Mouse (Mus musculus): Measurements from ENCODE around the gene Dusp1. TPM values are rescaled to one million over a fixed set of nuclear protein-coding genes. Genes with fewer than 3 reads are reported as not detected.

Dusp1 gene
- polyA plus RNA-seq (2012; rRNA removed; ENCODE audit: low replicate concordance), result 25.7 and 29.4 TPM in 2 replicates

GRCm38 (mm10) chr17:26561651-26562181, at the start of gene Dusp1:
Gene Dusp1, minus strand, starts transcription at chr17:26562128.

GRCm38 (mm10) chr17:26561290-26561640, 663 bp downstream of the Dusp1 start, which contains the start of gene Ergic1:
Gene Ergic1, plus strand, starts transcription at chr17:26561489.

Other genes starting within 250 kb of the Dusp1 start
- 21.0 and 52.6 TPM in 2 replicates for gene Neurl1b, start 147.3 kb downstream of the Dusp1 start, polyA plus RNA-seq (2012; rRNA removed; ENCODE audit: low replicate concordance)
- gene Ergic1, start 639 bp downstream of the Dusp1 start, polyA plus RNA-seq (2012; rRNA removed; ENCODE audit: low replicate concordance), result 46.8 and 89.0 TPM in 2 replicates
- 143 and 150 TPM in 2 replicates for gene Atp6v0e, start 101.1 kb upstream of the Dusp1 start, polyA plus RNA-seq (2012; rRNA removed; ENCODE audit: low replicate concordance)
- 0.78 and 0.98 TPM in 2 replicates for gene Crebrf, start 153.5 kb upstream of the Dusp1 start, polyA plus RNA-seq (2012; rRNA removed; ENCODE audit: low replicate concordance)
- gene Bnip1, start 218.9 kb upstream of the Dusp1 start, polyA plus RNA-seq (2012; rRNA removed; ENCODE audit: low replicate concordance), result 15.4 and 15.7 TPM in 2 replicates

All from duodenum, adult 2 months (tissue).